Mouse (Mus musculus) erythroblast, embryonic 14.5 days (primary cell): ENCODE measurements around the gene Zfp384.

Experiments
- GATA1 ChIP-seq: IDR thresholded peaks from 2 replicates; pipeline ENCODE4 v1.6.1; 2012; ENCODE audit warnings: low read length, inconsistent platforms, mixed read lengths
- TAL1 ChIP-seq: IDR thresholded peaks from 3 replicates; pipeline ENCODE4 v1.6.1; 2012; ENCODE audit warnings: low read length, inconsistent platforms, mixed read lengths

DNA sequence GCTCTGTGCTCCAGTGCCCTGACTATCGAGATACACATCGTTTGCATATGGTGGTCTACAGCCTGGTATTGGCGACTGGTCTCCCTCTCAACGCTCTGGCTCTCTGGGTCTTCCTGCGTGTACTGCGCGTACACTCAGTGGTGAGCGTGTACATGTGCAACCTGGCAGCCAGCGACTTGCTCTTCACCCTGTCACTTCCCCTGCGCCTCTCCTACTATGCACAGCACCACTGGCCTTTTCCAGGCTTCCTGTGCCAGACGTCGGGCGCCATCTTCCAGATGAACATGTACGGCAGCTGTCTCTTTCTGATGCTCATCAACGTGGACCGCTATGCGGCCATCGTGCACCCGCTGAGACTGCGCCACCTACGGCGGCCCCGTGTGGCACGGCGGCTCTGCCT, 72.4 kb downstream of the Zfp384 start:
- TF ChIP-seq GATA1 (no peak), TAL1 (no peak)
